Mouse (Mus musculus): ENCODE data around the gene Bicd2. TPM values are rescaled to one million over a fixed set of nuclear protein-coding genes. Genes with fewer than 3 reads are reported as not detected.

Bicd2 gene
- polyA plus RNA-seq, 1 experiment from 2014 or later, result 24.0 TPM

- H3K4me1 ChIP-seq (replicated peaks; ENCODE audit: control insufficient read depth, insufficient read depth, low read length), result peaks cover 15% of the 10 kb centered on the region
- no peak overlapping the region for H3K9ac ChIP-seq (ENCODE audit: low read length)
Measured at GRCm38 (mm10) chr13:49371428-49371899, 30.1 kb downstream of the Bicd2 start.

GRCm38 (mm10) chr13:49372370-49373060 is 31.1 kb downstream of the Bicd2 start:
- ATAC-seq (replicated peaks; ENCODE audit: low FRiP score, low TSS enrichment, low read depth) (no peak), DNase-seq (ENCODE audit: low spot score) (no peak)
- Histone ChIP-seq H3K27ac (ENCODE audit: low read depth) (peak overlapping the region; percentile 3; the same call in 1 of the 2 replicates), H3K9ac (ENCODE audit: low read length) (no peak overlapping the region), H3K9me3 (ENCODE audit: control insufficient read depth, low read length) (no peaks in the 10 kb centered on the region), H3K4me3 (ENCODE audit: low read depth, low read length) (no peak overlapping the region), H3K4me1 (replicated peaks; ENCODE audit: control insufficient read depth, insufficient read depth, low read length) (peaks cover 15% of the 10 kb centered on the region), H3K36me3 (ENCODE audit: control insufficient read depth, insufficient read depth, low read length) (peaks cover 34% of the 10 kb centered on the region), H3K4me2 (ENCODE audit: low read length) (no peak overlapping the region), H3K27me3 (replicated peaks; ENCODE audit: control insufficient read depth, insufficient read depth, low read length) (no peaks in the 10 kb centered on the region)
- 90% methylated on average over 9 of the region's 9 CpGs for WGBS

More at GRCm38 (mm10) chr13:49371428-49371899, 30.1 kb downstream of the Bicd2 start:
- ATAC-seq (replicated peaks; ENCODE audit: low FRiP score, low TSS enrichment, low read depth) (peak; percentile 71), DNase-seq (ENCODE audit: low spot score) (no peak)
- peak overlapping the region; percentile 3; the same call in 1 of the 2 replicates for H3K27ac ChIP-seq (ENCODE audit: low read depth)
- H3K4me2 ChIP-seq (ENCODE audit: low read length), result no peak overlapping the region
- no peaks in the 10 kb centered on the region for H3K9me3 ChIP-seq (ENCODE audit: control insufficient read depth, low read length)
- no peak overlapping the region for H3K4me3 ChIP-seq (ENCODE audit: low read depth, low read length)
- H3K36me3 ChIP-seq (ENCODE audit: control insufficient read depth, insufficient read depth, low read length), result peaks cover 24% of the 10 kb centered on the region
- no peaks in the 10 kb centered on the region for H3K27me3 ChIP-seq (replicated peaks; ENCODE audit: control insufficient read depth, insufficient read depth, low read length)
- WGBS, result 11% methylated on average over 3 of the region's 3 CpGs

GRCm38 (mm10) chr13:49374304-49374703 is 32.9 kb downstream of the Bicd2 start:
- WGBS, result 49% methylated on average over 6 of the region's 6 CpGs
- Histone ChIP-seq H3K9me3 (ENCODE audit: control insufficient read depth, low read length) (no peaks in the 10 kb centered on the region), H3K4me1 (replicated peaks; ENCODE audit: control insufficient read depth, insufficient read depth, low read length) (peaks cover 15% of the 10 kb centered on the region), H3K36me3 (ENCODE audit: control insufficient read depth, insufficient read depth, low read length) (peaks cover 52% of the 10 kb centered on the region), H3K4me3 (ENCODE audit: low read depth, low read length) (no peak overlapping the region), H3K4me2 (ENCODE audit: low read length) (no peak overlapping the region), H3K9ac (ENCODE audit: low read length) (no peak overlapping the region), H3K27ac (ENCODE audit: low read depth) (no peak overlapping the region), H3K27me3 (replicated peaks; ENCODE audit: control insufficient read depth, insufficient read depth, low read length) (no peaks in the 10 kb centered on the region)
- ATAC-seq (replicated peaks; ENCODE audit: low FRiP score, low TSS enrichment, low read depth), result no peak
- no peak for DNase-seq (ENCODE audit: low spot score)

GRCm38 (mm10) chr13:49374730-49375129 is 33.3 kb downstream of the Bicd2 start:
- ATAC-seq (replicated peaks; ENCODE audit: low FRiP score, low TSS enrichment, low read depth) (0 out of 2 replicates have a peak, but pooled peaks have one; percentile 36), DNase-seq (ENCODE audit: low spot score) (no peak)
- Histone ChIP-seq H3K4me3 (ENCODE audit: low read depth, low read length) (no peak overlapping the region), H3K9ac (ENCODE audit: low read length) (no peak overlapping the region), H3K36me3 (ENCODE audit: control insufficient read depth, insufficient read depth, low read length) (peaks cover 53% of the 10 kb centered on the region), H3K9me3 (ENCODE audit: control insufficient read depth, low read length) (no peaks in the 10 kb centered on the region), H3K4me1 (replicated peaks; ENCODE audit: control insufficient read depth, insufficient read depth, low read length) (peaks cover 15% of the 10 kb centered on the region), H3K27me3 (replicated peaks; ENCODE audit: control insufficient read depth, insufficient read depth, low read length) (no peaks in the 10 kb centered on the region), H3K27ac (ENCODE audit: low read depth) (no peak overlapping the region), H3K4me2 (ENCODE audit: low read length) (no peak overlapping the region)
- 75% methylated on average over 6 of the region's 6 CpGs for WGBS

- DNase-seq (ENCODE audit: low spot score), result no peak
- Histone ChIP-seq H3K9me3 (ENCODE audit: control insufficient read depth, low read length) (no peaks in the 10 kb centered on the region), H3K4me1 (replicated peaks; ENCODE audit: control insufficient read depth, insufficient read depth, low read length) (0 out of 2 replicates have a peak, but pooled peaks cover 5% of the 10 kb centered on the region), H3K4me3 (ENCODE audit: low read depth, low read length) (no peak overlapping the region), H3K4me2 (ENCODE audit: low read length) (no peak overlapping the region), H3K27ac (ENCODE audit: low read depth) (no peak overlapping the region), H3K9ac (ENCODE audit: low read length) (no peak overlapping the region), H3K27me3 (replicated peaks; ENCODE audit: control insufficient read depth, insufficient read depth, low read length) (no peaks in the 10 kb centered on the region), H3K36me3 (ENCODE audit: control insufficient read depth, insufficient read depth, low read length) (peaks cover 71% of the 10 kb centered on the region)
- 80% methylated on average over 6 of the region's 6 CpGs for WGBS
- no peak for ATAC-seq (replicated peaks; ENCODE audit: low FRiP score, low TSS enrichment, low read depth)
Measured at GRCm38 (mm10) chr13:49377608-49378007, 36.2 kb downstream of the Bicd2 start.

- Histone ChIP-seq H3K36me3 (ENCODE audit: control insufficient read depth, insufficient read depth, low read length) (peaks cover 88% of the 10 kb centered on the region), H3K27ac (ENCODE audit: low read depth) (no peak overlapping the region), H3K27me3 (replicated peaks; ENCODE audit: control insufficient read depth, insufficient read depth, low read length) (no peaks in the 10 kb centered on the region), H3K4me2 (ENCODE audit: low read length) (no peak overlapping the region), H3K4me1 (replicated peaks; ENCODE audit: control insufficient read depth, insufficient read depth, low read length) (0 out of 2 replicates have a peak, but pooled peaks cover 5% of the 10 kb centered on the region), H3K9ac (ENCODE audit: low read length) (no peak overlapping the region), H3K4me3 (ENCODE audit: low read depth, low read length) (no peak overlapping the region), H3K9me3 (ENCODE audit: control insufficient read depth, low read length) (no peaks in the 10 kb centered on the region)
- DNase-seq (ENCODE audit: low spot score), result no peak
- no peak for ATAC-seq (replicated peaks; ENCODE audit: low FRiP score, low TSS enrichment, low read depth)
- WGBS, result 96% methylated on average over 20 of the region's 20 CpGs
Measured at GRCm38 (mm10) chr13:49379301-49379700, 37.9 kb downstream of the Bicd2 start.

- Histone ChIP-seq H3K4me1 (replicated peaks; ENCODE audit: control insufficient read depth, insufficient read depth, low read length) (no peaks in the 10 kb centered on the region), H3K4me3 (ENCODE audit: low read depth, low read length) (no peak overlapping the region), H3K36me3 (ENCODE audit: control insufficient read depth, insufficient read depth, low read length) (peaks cover 96% of the 10 kb centered on the region), H3K9ac (ENCODE audit: low read length) (no peak overlapping the region), H3K9me3 (ENCODE audit: control insufficient read depth, low read length) (no peaks in the 10 kb centered on the region), H3K27me3 (replicated peaks; ENCODE audit: control insufficient read depth, insufficient read depth, low read length) (no peaks in the 10 kb centered on the region), H3K4me2 (ENCODE audit: low read length) (no peak overlapping the region), H3K27ac (ENCODE audit: low read depth) (no peak overlapping the region)
- 26% methylated on average over 3 of the region's 3 CpGs for WGBS
- DNase-seq (ENCODE audit: low spot score) (peak; percentile 95), ATAC-seq (replicated peaks; ENCODE audit: low FRiP score, low TSS enrichment, low read depth) (peak; percentile 75)
Measured at GRCm38 (mm10) chr13:49381230-49381629, 39.8 kb downstream of the Bicd2 start.

GRCm38 (mm10) chr13:49382997-49383396 is 41.6 kb downstream of the Bicd2 start:
- no peak overlapping the region for H3K4me2 ChIP-seq (ENCODE audit: low read length)
- H3K9me3 ChIP-seq (ENCODE audit: control insufficient read depth, low read length), result no peaks in the 10 kb centered on the region
- H3K9ac ChIP-seq (ENCODE audit: low read length), result no peak overlapping the region
- peaks cover 89% of the 10 kb centered on the region for H3K36me3 ChIP-seq (ENCODE audit: control insufficient read depth, insufficient read depth, low read length)
- no peak overlapping the region for H3K27ac ChIP-seq (ENCODE audit: low read depth)
- H3K4me3 ChIP-seq (ENCODE audit: low read depth, low read length), result no peak overlapping the region
- no peaks in the 10 kb centered on the region for H3K4me1 ChIP-seq (replicated peaks; ENCODE audit: control insufficient read depth, insufficient read depth, low read length)
- WGBS, result 93% methylated on average over 23 of the region's 23 CpGs
- no peaks in the 10 kb centered on the region for H3K27me3 ChIP-seq (replicated peaks; ENCODE audit: control insufficient read depth, insufficient read depth, low read length)
- no peak for DNase-seq (ENCODE audit: low spot score)
- ATAC-seq (replicated peaks; ENCODE audit: low FRiP score, low TSS enrichment, low read depth), result no peak

All from intestine, embryonic 14.5 days (tissue).